Mouse (Mus musculus): ENCODE measurements around the gene Atg13. TPM values are rescaled to one million over a fixed set of nuclear protein-coding genes. Genes with fewer than 3 reads are reported as not detected.

Atg13 gene
- polyA plus RNA-seq, 1 experiment, result 23.7 TPM

GRCm38 (mm10) chr2:91638931-91639330 is 71.4 kb downstream of the Atg13 start:
- H3K9me3 ChIP-seq, result no peaks in the 10 kb centered on the region
- H3K4me1 ChIP-seq, result peaks cover 33% of the 10 kb centered on the region
- TF ChIP-seq FLI1 (IDR thresholded peaks at IDR 0.05; ENCODE audit: low read length) (no peak), GATA1 (IDR thresholded peaks at IDR 0.05; ENCODE audit: borderline replicate concordance, low read length) (no peak)
- peaks cover 5% of the 10 kb centered on the region for H3K27me3 ChIP-seq (replicated peaks)
- H3K36me3 ChIP-seq (replicated peaks; ENCODE audit: low read length), result peaks cover 20% of the 10 kb centered on the region
- H3K4me3 ChIP-seq (replicated peaks), result no peak overlapping the region

GRCm38 (mm10) chr2:91636727-91637338 is 73.5 kb downstream of the Atg13 start:
- Histone ChIP-seq H3K9me3 (no peaks in the 10 kb centered on the region), H3K36me3 (replicated peaks; ENCODE audit: low read length) (peaks cover 1% of the 10 kb centered on the region), H3K4me1 (peaks cover 33% of the 10 kb centered on the region), H3K27me3 (replicated peaks) (peaks cover 17% of the 10 kb centered on the region), H3K4me3 (replicated peaks) (no peak overlapping the region)
- TF ChIP-seq GATA1 (IDR thresholded peaks at IDR 0.05; ENCODE audit: borderline replicate concordance, low read length) (no peak), FLI1 (IDR thresholded peaks at IDR 0.05; ENCODE audit: low read length) (no peak)

GRCm38 (mm10) chr2:91636229-91636628 is 74.1 kb downstream of the Atg13 start, which contains the start of gene F2:
Gene F2, minus strand, starts transcription at chr2:91636414.
- H3K4me1 ChIP-seq, result peaks cover 33% of the 10 kb centered on the region
- peaks cover 19% of the 10 kb centered on the region for H3K27me3 ChIP-seq (replicated peaks)
- H3K9me3 ChIP-seq, result no peaks in the 10 kb centered on the region
- H3K36me3 ChIP-seq (replicated peaks; ENCODE audit: low read length), result no peaks in the 10 kb centered on the region
- H3K4me3 ChIP-seq (replicated peaks), result no peak within 1 kb of the TSS
- TF ChIP-seq FLI1 (IDR thresholded peaks at IDR 0.05; ENCODE audit: low read length) (no peak), GATA1 (IDR thresholded peaks at IDR 0.05; ENCODE audit: borderline replicate concordance, low read length) (no peak)

- H3K4me3 ChIP-seq (replicated peaks), result no peak overlapping the region
- TF ChIP-seq FLI1 (IDR thresholded peaks at IDR 0.05; ENCODE audit: low read length) (no peak), GATA1 (IDR thresholded peaks at IDR 0.05; ENCODE audit: borderline replicate concordance, low read length) (no peak)
Measured at GRCm38 (mm10) chr2:91635486-91635885, 74.9 kb downstream of the Atg13 start.

GRCm38 (mm10) chr2:91634841-91635240 is 75.5 kb downstream of the Atg13 start:
- Histone ChIP-seq H3K9me3 (no peaks in the 10 kb centered on the region), H3K4me3 (replicated peaks) (no peak overlapping the region), H3K27me3 (replicated peaks) (peaks cover 30% of the 10 kb centered on the region), H3K4me1 (peaks cover 27% of the 10 kb centered on the region), H3K36me3 (replicated peaks; ENCODE audit: low read length) (no peaks in the 10 kb centered on the region)
- TF ChIP-seq FLI1 (IDR thresholded peaks at IDR 0.05; ENCODE audit: low read length) (no peak), GATA1 (IDR thresholded peaks at IDR 0.05; ENCODE audit: borderline replicate concordance, low read length) (no peak)

More at GRCm38 (mm10) chr2:91635486-91635885, 74.9 kb downstream of the Atg13 start:
- Histone ChIP-seq H3K9me3 (no peaks in the 10 kb centered on the region), H3K27me3 (replicated peaks) (peaks cover 24% of the 10 kb centered on the region), H3K4me1 (peaks cover 33% of the 10 kb centered on the region), H3K36me3 (replicated peaks; ENCODE audit: low read length) (no peaks in the 10 kb centered on the region)

DNA sequence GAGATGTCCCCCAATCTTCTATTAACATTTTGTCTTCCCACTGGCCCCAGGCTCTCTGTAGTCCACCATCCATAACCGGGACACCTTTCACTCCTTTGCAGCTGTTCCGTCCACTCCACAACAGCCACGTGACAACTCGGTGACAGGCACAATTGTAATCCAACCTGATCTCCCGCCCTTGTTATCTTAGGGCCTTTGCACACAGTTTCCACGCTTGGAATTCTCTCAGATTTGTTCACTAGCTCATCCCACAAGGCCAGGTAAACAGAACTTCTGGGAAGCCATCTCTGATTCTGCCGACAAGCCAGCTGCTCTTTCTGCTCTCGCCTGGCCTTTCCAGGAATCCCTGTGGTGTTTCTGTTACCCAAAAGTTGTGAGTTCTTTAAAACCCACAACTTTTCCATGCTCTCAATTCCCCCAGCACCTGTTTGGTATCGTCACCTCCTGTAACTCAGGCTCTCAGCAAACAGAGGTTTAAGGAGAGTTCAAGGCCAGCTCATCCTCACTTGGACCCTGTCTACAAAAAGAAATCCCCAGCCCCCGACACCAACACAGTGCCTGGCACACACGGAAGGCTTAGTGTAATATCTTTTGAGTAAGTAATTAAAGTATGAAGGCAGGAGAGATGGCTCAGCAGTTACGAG is 76.9 kb downstream of the Atg13 start:
- TF ChIP-seq GATA1 (IDR thresholded peaks at IDR 0.05; ENCODE audit: borderline replicate concordance, low read length), result no peak
- TF ChIP-seq FLI1 (IDR thresholded peaks at IDR 0.05; ENCODE audit: low read length), result no peak
- Histone ChIP-seq H3K27me3 (replicated peaks) (peaks cover 36% of the 10 kb centered on the region), H3K9me3 (no peaks in the 10 kb centered on the region), H3K36me3 (replicated peaks; ENCODE audit: low read length) (no peaks in the 10 kb centered on the region), H3K4me3 (replicated peaks) (no peak overlapping the region), H3K4me1 (peaks cover 27% of the 10 kb centered on the region)

GRCm38 (mm10) chr2:91632316-91632715 is 78.1 kb downstream of the Atg13 start:
- Histone ChIP-seq H3K36me3 (replicated peaks; ENCODE audit: low read length) (no peaks in the 10 kb centered on the region), H3K27me3 (replicated peaks) (peaks cover 40% of the 10 kb centered on the region), H3K4me3 (replicated peaks) (no peak overlapping the region), H3K9me3 (no peaks in the 10 kb centered on the region), H3K4me1 (peaks cover 27% of the 10 kb centered on the region)
- TF ChIP-seq FLI1 (IDR thresholded peaks at IDR 0.05; ENCODE audit: low read length) (no peak), GATA1 (IDR thresholded peaks at IDR 0.05; ENCODE audit: borderline replicate concordance, low read length) (no peak)

GRCm38 (mm10) chr2:91631826-91632225 is 78.5 kb downstream of the Atg13 start:
- H3K4me1 ChIP-seq, result peaks cover 24% of the 10 kb centered on the region
- TF ChIP-seq GATA1 (IDR thresholded peaks at IDR 0.05; ENCODE audit: borderline replicate concordance, low read length) (no peak), FLI1 (IDR thresholded peaks at IDR 0.05; ENCODE audit: low read length) (no peak)
- H3K9me3 ChIP-seq, result no peaks in the 10 kb centered on the region
- H3K27me3 ChIP-seq (replicated peaks), result peaks cover 42% of the 10 kb centered on the region
- H3K36me3 ChIP-seq (replicated peaks; ENCODE audit: low read length), result no peaks in the 10 kb centered on the region
- H3K4me3 ChIP-seq (replicated peaks), result no peak overlapping the region

DNA sequence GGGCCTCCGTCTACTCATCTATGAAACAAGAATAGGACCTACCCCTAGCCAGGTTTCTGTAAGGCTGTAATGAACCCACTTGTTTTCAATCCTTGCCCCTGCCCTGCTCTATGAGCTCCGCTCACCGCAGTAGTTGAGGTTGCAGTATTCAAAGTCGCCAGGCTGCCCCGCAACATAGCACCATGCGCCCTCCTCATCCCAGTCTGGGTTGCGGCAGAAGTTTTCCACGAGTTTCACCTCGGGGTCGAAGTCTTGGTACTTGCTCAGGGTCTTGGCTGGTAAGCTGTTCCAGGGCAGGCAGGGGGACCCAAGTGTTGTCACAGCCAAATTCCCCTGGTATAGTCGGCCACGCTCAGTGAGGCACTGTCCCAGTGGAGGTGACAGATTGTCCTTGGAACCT is 80.0 kb downstream of the Atg13 start:
- TF ChIP-seq GATA1 (IDR thresholded peaks at IDR 0.05; ENCODE audit: borderline replicate concordance, low read length) (no peak), FLI1 (IDR thresholded peaks at IDR 0.05; ENCODE audit: low read length) (no peak)
- no peaks in the 10 kb centered on the region for H3K9me3 ChIP-seq
- peaks cover 44% of the 10 kb centered on the region for H3K27me3 ChIP-seq (replicated peaks)
- H3K4me3 ChIP-seq (replicated peaks), result no peak overlapping the region
- H3K4me1 ChIP-seq, result peaks cover 12% of the 10 kb centered on the region
- H3K36me3 ChIP-seq (replicated peaks; ENCODE audit: low read length), result peaks cover under 1% of the 10 kb centered on the region

DNA sequence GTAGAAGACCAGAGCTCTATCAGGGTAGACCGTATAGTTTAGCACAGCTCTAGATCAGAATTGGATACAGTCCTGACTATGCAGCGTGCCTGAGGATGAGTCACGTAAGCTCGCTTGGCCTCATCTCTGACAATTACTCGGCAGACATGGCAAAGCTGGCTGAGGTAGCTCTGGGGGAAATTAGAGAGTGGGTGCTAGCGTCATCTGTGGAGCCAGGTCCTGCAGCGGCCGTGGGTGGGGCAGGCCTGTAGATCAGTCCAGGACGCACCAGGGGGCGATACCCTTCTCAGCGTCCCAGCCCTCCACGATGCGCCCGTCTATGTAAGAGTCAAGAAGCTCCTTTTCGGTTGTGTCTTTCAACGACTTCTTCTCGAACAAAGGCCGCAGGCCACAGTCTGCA is 80.7 kb downstream of the Atg13 start:
- Histone ChIP-seq H3K9me3 (no peaks in the 10 kb centered on the region), H3K4me3 (replicated peaks) (no peak overlapping the region), H3K36me3 (replicated peaks; ENCODE audit: low read length) (peaks cover 5% of the 10 kb centered on the region), H3K4me1 (peaks cover 5% of the 10 kb centered on the region; the same call in 1 of the 2 replicates), H3K27me3 (replicated peaks) (peaks cover 40% of the 10 kb centered on the region)
- TF ChIP-seq GATA1 (IDR thresholded peaks at IDR 0.05; ENCODE audit: borderline replicate concordance, low read length) (no peak), FLI1 (IDR thresholded peaks at IDR 0.05; ENCODE audit: low read length) (no peak)
